In genomic region chr5:136810539-136811374, GRCm38 (mm10) we compare ENCODE assay signal across 8 mouse cellular contexts.
DNase-seq lines count a peak whose midpoint lies in the region; ATAC-seq and TF ChIP-seq lines count a peak whose summit lies in the region.

No protein-coding gene starts in this region.

- ATAC-seq in kidney, embryonic 14.5 days (ENCODE audit: low FRiP score, low TSS enrichment) = 0 out of 2 replicates have a peak, but pooled peaks have one; percentile 51
- ATAC-seq in embryonic facial prominence, embryonic 12.5 days (ENCODE audit: insufficient number of reproducible peaks, insufficient read depth, low FRiP score, low TSS enrichment) = peak; percentile 70
- no peak for ATAC-seq in hindbrain, postnatal 0 days
- no peak for ATAC-seq in midbrain, embryonic 16.5 days
- ATAC-seq in monocyte, adult 5-6 weeks (replicated peaks; ENCODE audit: insufficient number of reproducible peaks, low FRiP score, low TSS enrichment, poor library complexity, severe bottlenecking) = no peak

- H3K27ac ChIP-seq in kidney, embryonic 14.5 days (ENCODE audit: low read depth, low read length) = peak overlapping the region; percentile 38; the same call in 1 of the 2 replicates
- H3K27ac ChIP-seq in embryonic facial prominence, embryonic 12.5 days = peak overlapping the region; percentile 97
- H3K27ac ChIP-seq in hindbrain, postnatal 0 days = no peak overlapping the region
- H3K27ac ChIP-seq in midbrain, embryonic 16.5 days (ENCODE audit: low read length) = no peak overlapping the region

- H3K4me2 ChIP-seq in kidney, embryonic 14.5 days (replicated peaks; ENCODE audit: low read depth, low read length) = peak overlapping the region; percentile 24; the same call in 1 of the 2 replicates
- peak overlapping the region; percentile 28 for H3K4me2 ChIP-seq in embryonic facial prominence, embryonic 12.5 days (replicated peaks)
- peak overlapping the region; percentile 41 for H3K4me2 ChIP-seq in hindbrain, postnatal 0 days (ENCODE audit: low read depth, low read length)
- H3K4me2 ChIP-seq in midbrain, embryonic 16.5 days (ENCODE audit: low read length) = peak overlapping the region; percentile 16; the same call in 1 of the 2 replicates

- H3K27me3 ChIP-seq in kidney, embryonic 14.5 days (ENCODE audit: control insufficient read depth, insufficient read depth, low read length) = no peaks in the 10 kb centered on the region
- H3K27me3 ChIP-seq in embryonic facial prominence, embryonic 12.5 days = no peaks in the 10 kb centered on the region
- no peaks in the 10 kb centered on the region for H3K27me3 ChIP-seq in hindbrain, postnatal 0 days (ENCODE audit: insufficient read depth, low read length)
- H3K27me3 ChIP-seq in midbrain, embryonic 16.5 days (ENCODE audit: control insufficient read depth, insufficient read depth, low read depth, low read length) = no peaks in the 10 kb centered on the region

- WGBS in kidney, embryonic 14.5 days = 51% methylated on average over 30 of the region's 30 CpGs
- 24% methylated on average over 30 of the region's 30 CpGs for WGBS in embryonic facial prominence, embryonic 12.5 days
- WGBS in hindbrain, postnatal 0 days = 49% methylated on average over 30 of the region's 30 CpGs
- 65% methylated on average over 30 of the region's 30 CpGs for WGBS in midbrain, embryonic 16.5 days

- H3K4me1 ChIP-seq in kidney, embryonic 14.5 days (ENCODE audit: control insufficient read depth, insufficient read depth, low read length) = peaks cover 9% of the 10 kb centered on the region
- H3K4me1 ChIP-seq in embryonic facial prominence, embryonic 12.5 days = peaks cover 39% of the 10 kb centered on the region
- H3K4me1 ChIP-seq in hindbrain, postnatal 0 days (ENCODE audit: insufficient read depth, low read length) = no peaks in the 10 kb centered on the region
- no peaks in the 10 kb centered on the region for H3K4me1 ChIP-seq in midbrain, embryonic 16.5 days (ENCODE audit: control insufficient read depth, insufficient read depth, low read length)

- H3K4me3 ChIP-seq in kidney, embryonic 14.5 days (ENCODE audit: low read length) = peak overlapping the region; percentile 15; the same call in 1 of the 2 replicates
- H3K4me3 ChIP-seq in embryonic facial prominence, embryonic 12.5 days = 0 out of 2 replicates have a peak overlapping the region, but pooled peaks have one; percentile 17
- H3K4me3 ChIP-seq in hindbrain, postnatal 0 days (ENCODE audit: low read length) = 0 out of 2 replicates have a peak overlapping the region, but pooled peaks have one; percentile 4
- no peak overlapping the region for H3K4me3 ChIP-seq in midbrain, embryonic 16.5 days (ENCODE audit: low read depth, low read length)

- no peak overlapping the region; the same call in 1 of the 2 replicates for H3K9ac ChIP-seq in kidney, embryonic 14.5 days (ENCODE audit: low read depth, low read length)
- no peak overlapping the region for H3K9ac ChIP-seq in embryonic facial prominence, embryonic 12.5 days
- no peak overlapping the region for H3K9ac ChIP-seq in hindbrain, postnatal 0 days (replicated peaks; ENCODE audit: low read length)
- no peak overlapping the region for H3K9ac ChIP-seq in midbrain, embryonic 16.5 days (ENCODE audit: low read depth, low read length)

- no peak for TF ChIP-seq CTCF in hindbrain, postnatal 0 days (IDR thresholded peaks at IDR 0.05; ENCODE audit: low read depth)

- DNase-seq in kidney, postnatal 14 days = no peak
- DNase-seq in hindbrain, postnatal 0 days (ENCODE audit: low spot score) = peak; percentile 22
- no peak for DNase-seq in left cerebral cortex, adult 9 months (ENCODE audit: low spot score in 2 of 2)
- DNase-seq in right cerebral cortex, postnatal 4 days = no peak

- H3K9me3 ChIP-seq in kidney, embryonic 14.5 days (ENCODE audit: control insufficient read depth, low read length) = peaks cover 7% of the 10 kb centered on the region; the same call in 1 of the 2 replicates
- peaks cover 6% of the 10 kb centered on the region; the same call in 1 of the 2 replicates for H3K9me3 ChIP-seq in embryonic facial prominence, embryonic 12.5 days
- 0 out of 2 replicates have a peak, but pooled peaks cover 3% of the 10 kb centered on the region for H3K9me3 ChIP-seq in hindbrain, postnatal 0 days (ENCODE audit: low read length)
- H3K9me3 ChIP-seq in midbrain, embryonic 16.5 days (replicated peaks; ENCODE audit: control insufficient read depth, low read length, poor library complexity, severe bottlenecking) = peaks cover 4% of the 10 kb centered on the region; the same call in 1 of the 2 replicates

- no peaks in the 10 kb centered on the region for H3K36me3 ChIP-seq in kidney, embryonic 14.5 days (ENCODE audit: control insufficient read depth, insufficient read depth, low read length)
- H3K36me3 ChIP-seq in embryonic facial prominence, embryonic 12.5 days = peaks cover 12% of the 10 kb centered on the region; the same call in 1 of the 2 replicates
- no peaks in the 10 kb centered on the region for H3K36me3 ChIP-seq in hindbrain, postnatal 0 days (ENCODE audit: insufficient read depth, low read length)
- H3K36me3 ChIP-seq in midbrain, embryonic 16.5 days (ENCODE audit: control insufficient read depth, insufficient read depth, low read length) = no peaks in the 10 kb centered on the region

Comparison
In these comparisons a context has a peak if more than half of its experiments do, and no peak if none do; other contexts are left out.
1. ATAC-seq: peak in kidney, embryonic 14.5 days (single experiment) and embryonic facial prominence, embryonic 12.5 days (single experiment); none in hindbrain, postnatal 0 days (single experiment), midbrain, embryonic 16.5 days (single experiment) and monocyte, adult 5-6 weeks (single experiment).
2. H3K27ac ChIP-seq: peak in kidney, embryonic 14.5 days (single experiment) and embryonic facial prominence, embryonic 12.5 days (single experiment); none in hindbrain, postnatal 0 days (single experiment) and midbrain, embryonic 16.5 days (single experiment).
3. Peak in every context shown above with its lines, with median percentiles within 50 percentile points of each other: H3K4me2 ChIP-seq.